Mouse (Mus musculus): ENCODE measurements around the gene Xkrx. TPM values are rescaled to one million over a fixed set of nuclear protein-coding genes. Genes with fewer than 3 reads are reported as not detected.

The Xkrx gene
- polyA plus RNA-seq, 1 experiment = 0.67 TPM

GRCm38 (mm10) chrX:134128549-134128948, 33.3 kb downstream of the Xkrx start:
- TF ChIP-seq CTCF (conservative IDR thresholded peaks at IDR 0.05; ENCODE audit: insufficient read depth, insufficient read length, low read depth, low read length) (no peak), POLR2A (IDR thresholded peaks at IDR 0.05; ENCODE audit: low read depth, low read length) (no peak)
- Histone ChIP-seq H3K36me3 (ENCODE audit: control insufficient read depth, insufficient read depth, low read length) (no peaks in the 10 kb centered on the region), H3K4me3 (ENCODE audit: insufficient read depth, low read depth, low read length) (no peak overlapping the region), H3K27me3 (replicated peaks; ENCODE audit: control insufficient read depth, insufficient read depth, low read length) (no peaks in the 10 kb centered on the region), H3K4me1 (ENCODE audit: control insufficient read depth, insufficient read depth, low read length) (no peaks in the 10 kb centered on the region), H3K27ac (ENCODE audit: insufficient read depth, low read depth, low read length) (no peak overlapping the region)
- WGBS = 86% methylated on average over 3 of the region's 3 CpGs
- no peak for DNase-seq

DNA sequence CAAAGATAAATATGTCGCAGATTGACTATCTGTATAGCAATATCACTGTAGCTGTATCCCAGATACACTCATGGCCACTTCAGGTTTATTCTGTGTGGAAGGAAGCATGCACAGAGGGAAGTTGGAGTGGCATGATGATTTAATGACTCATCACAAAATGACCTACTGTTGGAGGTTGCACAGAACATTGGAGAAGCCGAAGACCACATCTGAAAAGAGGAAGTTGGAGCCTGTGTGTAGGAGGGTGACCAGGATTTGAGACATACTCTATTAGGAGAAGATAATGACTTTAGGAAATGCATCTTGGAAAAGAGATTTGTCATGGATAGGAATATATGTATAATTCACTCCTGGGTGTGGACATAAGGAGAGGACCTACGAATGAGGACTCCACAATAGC, 45.5 kb downstream of the Xkrx start:
- Histone ChIP-seq H3K27me3 (replicated peaks; ENCODE audit: control insufficient read depth, insufficient read depth, low read length) (no peaks in the 10 kb centered on the region), H3K36me3 (ENCODE audit: control insufficient read depth, insufficient read depth, low read length) (no peaks in the 10 kb centered on the region), H3K27ac (ENCODE audit: insufficient read depth, low read depth, low read length) (no peak overlapping the region), H3K4me3 (ENCODE audit: insufficient read depth, low read depth, low read length) (no peak overlapping the region), H3K4me1 (ENCODE audit: control insufficient read depth, insufficient read depth, low read length) (no peaks in the 10 kb centered on the region)
- DNase-seq = no peak
- 59% methylated on average over 3 of the region's 3 CpGs for WGBS
- TF ChIP-seq CTCF (conservative IDR thresholded peaks at IDR 0.05; ENCODE audit: insufficient read depth, insufficient read length, low read depth, low read length) (no peak), POLR2A (IDR thresholded peaks at IDR 0.05; ENCODE audit: low read depth, low read length) (no peak)

GRCm38 (mm10) chrX:134111767-134112166, 50.1 kb downstream of the Xkrx start:
- WGBS = 63% methylated on average over 3 of the region's 3 CpGs
- DNase-seq = no peak
- Histone ChIP-seq H3K36me3 (ENCODE audit: control insufficient read depth, insufficient read depth, low read length) (no peaks in the 10 kb centered on the region), H3K4me3 (ENCODE audit: insufficient read depth, low read depth, low read length) (no peak overlapping the region), H3K27ac (ENCODE audit: insufficient read depth, low read depth, low read length) (no peak overlapping the region), H3K4me1 (ENCODE audit: control insufficient read depth, insufficient read depth, low read length) (no peaks in the 10 kb centered on the region), H3K27me3 (replicated peaks; ENCODE audit: control insufficient read depth, insufficient read depth, low read length) (no peaks in the 10 kb centered on the region)
- TF ChIP-seq POLR2A (IDR thresholded peaks at IDR 0.05; ENCODE audit: low read depth, low read length) (no peak), CTCF (conservative IDR thresholded peaks at IDR 0.05; ENCODE audit: insufficient read depth, insufficient read length, low read depth, low read length) (no peak)

DNA sequence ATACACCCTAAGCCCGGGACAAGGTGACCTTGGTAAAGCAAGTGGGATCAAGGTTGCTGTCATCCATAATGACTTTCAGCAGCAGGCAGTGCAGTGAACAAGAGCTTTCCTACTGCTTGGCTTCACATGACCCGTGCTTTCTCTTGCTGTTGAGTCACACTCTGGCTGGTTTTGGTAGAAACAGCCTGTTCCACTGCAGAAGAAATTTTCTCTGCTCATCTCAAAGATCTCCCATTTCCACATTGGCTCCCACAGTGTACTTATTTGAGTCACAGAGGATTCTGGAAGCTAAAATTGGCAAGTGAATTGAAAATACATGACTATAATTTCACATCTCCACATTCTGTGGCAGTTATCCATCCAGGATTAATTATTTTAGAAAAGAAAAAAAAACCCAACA, 59.2 kb downstream of the Xkrx start:
- no peak for DNase-seq
- H3K4me3 ChIP-seq (ENCODE audit: insufficient read depth, low read depth, low read length) = no peak overlapping the region
- no peaks in the 10 kb centered on the region for H3K4me1 ChIP-seq (ENCODE audit: control insufficient read depth, insufficient read depth, low read length)
- no peak for TF ChIP-seq POLR2A (IDR thresholded peaks at IDR 0.05; ENCODE audit: low read depth, low read length)
- no peak for TF ChIP-seq CTCF (conservative IDR thresholded peaks at IDR 0.05; ENCODE audit: insufficient read depth, insufficient read length, low read depth, low read length)
- H3K36me3 ChIP-seq (ENCODE audit: control insufficient read depth, insufficient read depth, low read length) = no peaks in the 10 kb centered on the region
- no peak overlapping the region for H3K27ac ChIP-seq (ENCODE audit: insufficient read depth, low read depth, low read length)
- H3K27me3 ChIP-seq (replicated peaks; ENCODE audit: control insufficient read depth, insufficient read depth, low read length) = no peaks in the 10 kb centered on the region
- 73% methylated on average over 2 of the region's 2 CpGs for WGBS

Other genes starting within 250 kb of the Xkrx start
- gene Sytl4, start 180.3 kb downstream of the Xkrx start, polyA plus RNA-seq (2012; rRNA removed) = 1.2 and 1.5 TPM in 2 replicates
- gene Cstf2, start 102.9 kb downstream of the Xkrx start, polyA plus RNA-seq (2012; rRNA removed) = 8.6 and 9.6 TPM in 2 replicates
- not detected in 2 replicates for gene Arl13a, start 25.4 kb upstream of the Xkrx start, polyA plus RNA-seq (2012; rRNA removed)
- 0.05 and 0.14 TPM in 2 replicates for gene Nox1, start 59.9 kb upstream of the Xkrx start, polyA plus RNA-seq (2012; rRNA removed)
- 18.1 and 20.1 TPM in 2 replicates for gene Trmt2b, start 114.9 kb upstream of the Xkrx start, polyA plus RNA-seq (2012; rRNA removed)
- 3.8 and 4.8 TPM in 2 replicates for gene Tmem35a, start 133.1 kb upstream of the Xkrx start, polyA plus RNA-seq (2012; rRNA removed)
- gene Cenpi, start 146.0 kb upstream of the Xkrx start, polyA plus RNA-seq (2012; rRNA removed) = 0.09 and 0.23 TPM in 2 replicates
- 0.09 and 0.19 TPM in 2 replicates for gene Drp2, start 242.5 kb upstream of the Xkrx start, polyA plus RNA-seq (2012; rRNA removed)